Mouse (Mus musculus) intestine, postnatal 0 days (tissue): ENCODE results near the gene Synpo2. TPM values are rescaled to one million over a fixed set of nuclear protein-coding genes. Genes with fewer than 3 reads are reported as not detected.

ENCODE experiments used
- ATAC-seq: fragments of 200-750 bp; cut with Nextera tagmentation; 2 replicates; pipeline ENCODE4 v1.8.0; 2017; ENCODE audit warnings: mild to moderate bottlenecking, moderate TSS enrichment, moderate library complexity
- H3K27ac ChIP-seq: fragments of 300-500 bp; sonication (generic); 2 replicates; pipeline ENCODE4 v1.5.1; 2014; ENCODE audit warnings: mild to moderate bottlenecking, low read depth, low read length, moderate library complexity
- H3K27me3 ChIP-seq: fragments of 300-500 bp; sonication (generic); replicated peaks from 2 replicates; pipeline ENCODE4 v1.6.1; 2014; ENCODE audit warnings: low read length, mixed read lengths; ENCODE audit not compliant: control insufficient read depth, insufficient read depth
- H3K36me3 ChIP-seq: fragments of 300-500 bp; sonication (generic); 2 replicates; pipeline ENCODE4 v1.6.1; 2014; ENCODE audit warnings: mild to moderate bottlenecking, moderate library complexity; ENCODE audit not compliant: control insufficient read depth, insufficient read depth
- H3K4me1 ChIP-seq: fragments of 300-500 bp; sonication (generic); replicated peaks from 2 replicates; pipeline ENCODE4 v1.6.1; 2014; ENCODE audit warnings: antibody characterized with exemption, low read length, mixed read lengths; ENCODE audit not compliant: control insufficient read depth, insufficient read depth
- H3K4me2 ChIP-seq: fragments of 300-500 bp; sonication (generic); replicated peaks from 2 replicates; pipeline ENCODE4 v1.6.1; 2014; ENCODE audit warnings: low read depth, mild to moderate bottlenecking, moderate library complexity
- H3K4me3 ChIP-seq: fragments of 300-500 bp; sonication (generic); 2 replicates; pipeline ENCODE4 v1.5.1; 2014; ENCODE audit warnings: low read depth, low read length
- H3K9ac ChIP-seq: fragments of 300-500 bp; sonication (generic); 2 replicates; pipeline ENCODE4 v1.6.1; 2014; ENCODE audit warnings: mild to moderate bottlenecking, low read depth, low read length
- H3K9me3 ChIP-seq: fragments of 300-500 bp; sonication (generic); 2 replicates; pipeline ENCODE4 v1.6.1; 2016; ENCODE audit warnings: mixed run types; ENCODE audit not compliant: control insufficient read depth
- CTCF ChIP-seq: sonication (generic); IDR thresholded peaks from 2 replicates; pipeline ENCODE4 v1.5.1; 2016; ENCODE audit warnings: low read depth, mild to moderate bottlenecking, control low read depth, antibody characterized with exemption, moderate library complexity
- WGBS: fragments of 180-500 bp; shearing (Covaris S2); extraction: QIAGEN DNeasy Blood & Tissue Kit; methylation state at CpG from one replicate; pipeline ENCODE4 v1.1.7; 2014; 5-methylcytosine and 5-hydroxymethylcytosine counted together
- polyA plus RNA-seq: library from polyadenylated mRNA; unstranded; fragments of >200 nt; fragmentation: Nextera tagmentation; extraction: Ambion mirVana; gene quantifications from 2 replicates; pipeline ENCODE4 v1.2.1, GENCODE M21; 2015

The Synpo2 gene
- polyA plus RNA-seq, 1 experiment from 2014 or later: 23.9 TPM

DNA sequence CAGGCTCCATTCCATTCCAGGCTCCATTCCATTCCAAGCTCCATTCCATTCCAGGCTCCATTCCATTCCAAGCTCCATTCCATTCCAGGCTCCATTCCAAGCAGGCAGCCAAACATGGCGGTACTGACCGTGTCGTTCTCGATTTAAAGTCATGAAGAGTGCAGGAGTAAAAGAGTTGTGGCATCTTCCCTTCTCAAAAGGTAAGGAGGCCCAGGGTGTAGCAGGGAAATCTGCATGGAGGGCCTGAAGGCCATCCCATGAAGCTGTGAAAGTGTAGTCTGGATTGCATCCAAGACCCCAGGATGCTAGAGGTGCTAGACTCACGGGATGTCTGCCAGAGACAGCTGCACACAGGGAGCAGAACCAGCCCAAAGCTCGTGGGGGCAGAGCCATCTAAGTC, 28.8 kb upstream of the Synpo2 start:
- Histone ChIP-seq H3K36me3 (peaks cover 4% of the 10 kb centered on the region), H3K4me2 (peak overlapping the region; percentile 48), H3K4me3 (peak overlapping the region; percentile 26), H3K9me3 (no peaks in the 10 kb centered on the region), H3K9ac (no peak overlapping the region), H3K27me3 (no peaks in the 10 kb centered on the region), H3K4me1 (no peaks in the 10 kb centered on the region), H3K27ac (no peak overlapping the region)
- TF ChIP-seq CTCF: no peak
- ATAC-seq: no peak
- WGBS: 47% methylated on average over 6 of the region's 6 CpGs

GRCm38 (mm10) chr3:123258709-123259108, 22.8 kb upstream of the Synpo2 start:
- no peak for TF ChIP-seq CTCF
- Histone ChIP-seq H3K27ac (no peak overlapping the region), H3K9me3 (no peaks in the 10 kb centered on the region), H3K9ac (no peak overlapping the region), H3K36me3 (no peaks in the 10 kb centered on the region), H3K27me3 (no peaks in the 10 kb centered on the region), H3K4me3 (no peak overlapping the region), H3K4me2 (no peak overlapping the region), H3K4me1 (no peaks in the 10 kb centered on the region)
- 69% methylated on average over 4 of the region's 4 CpGs for WGBS
- no peak for ATAC-seq

GRCm38 (mm10) chr3:123256181-123257101, 20.5 kb upstream of the Synpo2 start:
- no peaks in the 10 kb centered on the region for H3K9me3 ChIP-seq
- ATAC-seq: no peak
- 79% methylated on average over 11 of the region's 11 CpGs for WGBS
- H3K36me3 ChIP-seq: no peaks in the 10 kb centered on the region
- H3K27ac ChIP-seq: no peak overlapping the region
- H3K9ac ChIP-seq: no peak overlapping the region
- H3K27me3 ChIP-seq: no peaks in the 10 kb centered on the region
- no peak overlapping the region for H3K4me2 ChIP-seq
- H3K4me3 ChIP-seq: no peak overlapping the region
- H3K4me1 ChIP-seq: no peaks in the 10 kb centered on the region
- 0 out of 2 replicates have a peak, but pooled peaks have one; percentile 8 for TF ChIP-seq CTCF

GRCm38 (mm10) chr3:123245646-123246045, 9.7 kb upstream of the Synpo2 start:
- Histone ChIP-seq H3K27ac (no peak overlapping the region), H3K4me2 (no peak overlapping the region), H3K36me3 (no peaks in the 10 kb centered on the region), H3K4me1 (no peaks in the 10 kb centered on the region), H3K27me3 (no peaks in the 10 kb centered on the region), H3K9ac (no peak overlapping the region), H3K4me3 (no peak overlapping the region), H3K9me3 (no peaks in the 10 kb centered on the region)
- no peak for TF ChIP-seq CTCF
- no peak for ATAC-seq
- WGBS: 17% methylated on average over 4 of the region's 4 CpGs

DNA sequence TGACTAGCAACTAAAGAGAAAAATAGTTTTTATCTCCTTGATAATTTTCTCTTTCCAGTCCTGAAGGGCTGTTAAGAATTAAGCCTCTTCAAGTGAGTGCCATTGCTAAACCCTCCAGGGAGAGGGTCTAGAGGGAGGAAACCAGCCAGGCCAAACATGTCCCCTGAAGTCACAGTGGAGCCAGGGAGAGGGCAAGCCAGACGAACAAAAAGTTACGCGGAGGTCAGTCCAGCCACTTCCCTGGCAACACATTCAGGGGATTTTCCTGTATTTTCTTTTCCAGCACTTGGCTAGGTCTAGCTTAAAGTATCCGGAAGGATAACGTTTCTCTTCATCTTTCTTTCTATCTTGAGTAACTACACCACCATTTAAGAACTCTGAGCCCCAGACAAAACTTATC, 8.4 kb upstream of the Synpo2 start:
- TF ChIP-seq CTCF: no peak
- ATAC-seq: no peak
- no peak overlapping the region for H3K4me2 ChIP-seq
- H3K9ac ChIP-seq: no peak overlapping the region
- H3K27ac ChIP-seq: no peak overlapping the region
- no peaks in the 10 kb centered on the region for H3K9me3 ChIP-seq
- no peaks in the 10 kb centered on the region for H3K4me1 ChIP-seq
- H3K27me3 ChIP-seq: no peaks in the 10 kb centered on the region
- no peak overlapping the region for H3K4me3 ChIP-seq
- no peaks in the 10 kb centered on the region for H3K36me3 ChIP-seq
- 67% methylated on average over 5 of the region's 5 CpGs for WGBS

- Histone ChIP-seq H3K27me3 (no peaks in the 10 kb centered on the region), H3K4me1 (0 out of 2 replicates have a peak, but pooled peaks cover 3% of the 10 kb centered on the region), H3K9ac (no peak overlapping the region), H3K4me3 (no peak overlapping the region), H3K4me2 (no peak overlapping the region), H3K27ac (no peak overlapping the region), H3K36me3 (no peaks in the 10 kb centered on the region), H3K9me3 (no peaks in the 10 kb centered on the region)
- TF ChIP-seq CTCF: no peak
- ATAC-seq: no peak
These were observed 1.5 kb upstream of the Synpo2 start for GRCm38 (mm10) chr3:123237446-123237845.
